Mouse (Mus musculus) embryonic fibroblast, embryonic 13.5 days (primary cell): ENCODE results near the gene Krtcap2.

Experiments
- CTCF ChIP-seq: IDR thresholded peaks from 2 replicates; pipeline ENCODE4 v1.5.1; 2011; ENCODE audit warnings: mild to moderate bottlenecking, control low read depth, low read length, moderate library complexity, borderline replicate concordance; ENCODE audit not compliant: insufficient read depth
- POLR2A ChIP-seq: IDR thresholded peaks from 2 replicates; pipeline ENCODE4 v1.6.1; 2011; ENCODE audit warnings: low read depth, mild to moderate bottlenecking, control low read depth, low read length, moderate library complexity

DNA sequence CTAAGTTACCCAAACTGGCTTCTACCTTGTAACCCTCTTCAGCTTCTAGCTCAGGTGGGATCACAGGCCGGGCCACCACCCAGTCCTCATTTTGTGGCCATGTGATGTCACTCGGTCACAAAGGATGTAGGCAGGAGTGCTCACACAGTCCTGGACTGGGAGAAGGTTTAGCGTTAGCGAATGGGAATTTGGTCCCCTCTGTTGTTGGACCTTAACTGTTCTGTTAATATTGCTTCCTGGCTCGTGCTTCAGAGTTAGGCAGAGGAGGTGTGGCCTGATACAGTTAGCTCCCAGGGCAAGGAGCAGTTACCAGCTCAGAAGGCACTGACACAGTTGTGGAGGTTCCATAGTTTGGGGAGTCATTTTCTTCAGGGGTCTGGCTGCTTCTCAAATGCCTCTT, 48.4 kb downstream of the Krtcap2 start:
- TF ChIP-seq CTCF (no peak), POLR2A (no peak)
